Mouse (Mus musculus) lung, postnatal 0 days (tissue): ENCODE data around the gene Csk.

Source experiments
- CTCF ChIP-seq: IDR thresholded peaks from 2 replicates; pipeline ENCODE4 v1.5.1; 2016; ENCODE audit warnings: antibody characterized with exemption, mild to moderate bottlenecking
- EP300 ChIP-seq: IDR thresholded peaks from 2 replicates; pipeline ENCODE4 v1.6.1; 2016; ENCODE audit warnings: antibody characterized with exemption, mild to moderate bottlenecking, control low read depth

DNA sequence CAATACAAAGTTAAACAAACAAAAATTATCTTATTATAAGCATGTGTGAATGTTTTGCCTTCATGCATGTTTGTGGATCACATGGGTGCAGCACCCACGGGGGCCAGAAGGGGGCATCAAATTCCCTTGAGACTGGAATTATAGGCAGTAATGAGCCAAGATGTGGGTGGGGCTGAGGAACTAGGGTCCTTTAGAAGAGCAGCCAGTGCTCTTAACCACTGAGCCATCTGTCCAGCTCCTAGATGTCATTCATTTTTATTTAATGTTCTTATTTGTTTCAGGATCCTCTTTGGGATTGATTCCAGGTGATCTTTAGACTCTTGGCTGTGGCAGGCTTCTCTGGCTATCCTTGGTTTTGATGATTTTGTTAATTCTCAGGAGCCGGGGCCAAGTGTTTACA lies 34.7 kb upstream of the Csk start:
- TF ChIP-seq EP300 (no peak), CTCF (peak; percentile 68)
